Mouse (Mus musculus) liver, adult 2 months (tissue): ENCODE measurements around the gene Bcas2. TPM values are rescaled to one million over a fixed set of nuclear protein-coding genes. Genes with fewer than 3 reads are reported as not detected.

Source experiments
- DNase-seq: peaks from one replicate; pipeline ENCODE4 v3.0.0-alpha.2; 2011; ENCODE audit warnings: low read depth, low spot score; ENCODE audit errors: extremely low read depth
- H3K27ac ChIP-seq: fragments of 200-500 bp; replicated peaks from 2 replicates; pipeline ENCODE4 v1.5.1; 2012; ENCODE audit warnings: low read depth, mild to moderate bottlenecking, control low read depth, inconsistent platforms, low read length; ENCODE audit not compliant: insufficient read depth
- H3K27me3 ChIP-seq: fragments of 200-500 bp; 2 replicates; pipeline ENCODE4 v1.6.1; 2012; ENCODE audit warnings: mild to moderate bottlenecking, moderate library complexity, low read length, inconsistent platforms; ENCODE audit not compliant: control insufficient read depth, insufficient read depth
- H3K36me3 ChIP-seq: fragments of 200-500 bp; 2 replicates; pipeline ENCODE4 v1.6.1; 2012; ENCODE audit warnings: low read length, inconsistent platforms; ENCODE audit not compliant: control insufficient read depth, insufficient read depth
- H3K4me1 ChIP-seq: fragments of 200-500 bp; 2 replicates; pipeline ENCODE4 v1.6.1; 2011; ENCODE audit warnings: low read length; ENCODE audit not compliant: control insufficient read depth, insufficient read depth
- H3K4me3 ChIP-seq: fragments of 200-500 bp; 2 replicates; pipeline ENCODE4 v1.5.1; 2011; ENCODE audit warnings: low read depth, mild to moderate bottlenecking, control low read depth, low read length, moderate library complexity; ENCODE audit not compliant: insufficient read depth
- H3K79me2 ChIP-seq: fragments of 200-500 bp; 2 replicates; pipeline ENCODE4 v1.6.1; 2012; ENCODE audit warnings: inconsistent platforms, mild to moderate bottlenecking, low read length, moderate library complexity; ENCODE audit not compliant: control insufficient read depth, insufficient read depth
- H3K9ac ChIP-seq: fragments of 200-500 bp; 2 replicates; pipeline ENCODE4 v1.6.1; 2012; ENCODE audit warnings: low read depth, mild to moderate bottlenecking, control low read depth, inconsistent platforms, low read length
- CTCF ChIP-seq: fragments of 200-500 bp; IDR thresholded peaks from 2 replicates; pipeline ENCODE4 v1.5.1; 2011; ENCODE audit warnings: low read depth, low read length, control low read depth
- POLR2A ChIP-seq: fragments of 200-500 bp; IDR thresholded peaks from 2 replicates; pipeline ENCODE4 v1.6.1; 2011; ENCODE audit warnings: low read length, control low read depth; ENCODE audit not compliant: insufficient read depth; ENCODE audit errors: extremely low read depth
- WGBS: fragments of 180-500 bp; shearing (Covaris S2); methylation state at CpG from one replicate; pipeline ENCODE4 v1.1.7; 2018; 5-methylcytosine and 5-hydroxymethylcytosine counted together
- polyA plus RNA-seq: library from polyadenylated mRNA; depleted of rRNA; stranded (reverse); fragments of >200 nt; gene quantifications from 2 replicates; pipeline ENCODE4 v1.2.3, GENCODE M21; 2012
- total RNA-seq: library from RNA; depleted of rRNA; stranded (reverse); fragments of >200 nt; gene quantifications from 2 replicates; pipeline ENCODE4 v1.2.3, GENCODE M21; 2014

Bcas2 gene
- total and polyA plus RNA-seq, 2 experiments: 15.9 to 28.3 TPM

DNA sequence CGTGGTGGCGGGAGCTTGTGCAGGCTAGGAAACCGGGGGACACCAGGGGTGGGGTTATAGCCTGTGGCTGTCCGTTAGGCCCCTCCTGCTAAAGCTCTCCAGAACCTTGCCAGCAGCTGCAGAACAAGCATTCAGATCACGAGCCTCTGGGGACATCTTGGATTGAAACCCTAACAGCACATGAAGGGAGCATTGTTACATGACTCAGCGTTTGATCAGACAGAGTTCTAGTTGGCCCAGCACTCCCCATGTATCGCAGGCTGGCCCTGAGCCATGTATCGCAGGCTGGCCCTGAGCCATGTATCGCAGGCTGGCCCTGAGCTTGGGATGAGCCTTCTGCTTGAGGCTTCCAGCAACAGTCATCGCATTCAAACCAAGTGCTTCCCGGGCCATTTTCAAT, 30.2 kb upstream of the Bcas2 start:
- Histone ChIP-seq H3K27me3 (no peaks in the 10 kb centered on the region), H3K36me3 (no peaks in the 10 kb centered on the region), H3K79me2 (no peaks in the 10 kb centered on the region), H3K27ac (no peak overlapping the region), H3K4me1 (no peaks in the 10 kb centered on the region), H3K9ac (no peak overlapping the region), H3K4me3 (no peak overlapping the region)
- DNase-seq: peak; percentile 21
- TF ChIP-seq CTCF (no peak), POLR2A (no peak)
- 74% methylated on average over 11 of the region's 11 CpGs for WGBS

DNA sequence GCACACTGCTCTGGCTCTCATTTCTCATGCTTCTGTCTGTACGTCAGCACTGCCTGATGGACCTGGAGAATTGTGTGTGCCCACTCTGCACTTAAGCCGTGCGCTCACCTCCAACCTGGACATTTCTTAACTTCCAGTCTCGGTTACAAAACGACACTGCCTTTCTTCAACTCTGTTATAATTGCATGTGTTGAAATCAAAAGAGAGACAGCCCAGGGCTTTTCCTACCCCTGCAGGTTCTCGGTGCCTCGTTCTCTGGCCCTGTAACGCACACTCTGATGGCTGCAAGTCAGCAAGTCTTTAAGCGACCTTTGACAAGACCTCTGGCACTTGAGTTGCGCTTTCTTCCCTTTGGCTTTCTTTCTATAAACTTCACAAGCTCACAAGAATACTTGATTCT, 29.1 kb upstream of the Bcas2 start:
- no peaks in the 10 kb centered on the region for H3K4me1 ChIP-seq
- no peaks in the 10 kb centered on the region for H3K79me2 ChIP-seq
- H3K36me3 ChIP-seq: no peaks in the 10 kb centered on the region
- H3K27me3 ChIP-seq: no peaks in the 10 kb centered on the region
- no peak for DNase-seq
- TF ChIP-seq CTCF (no peak), POLR2A (no peak)
- 90% methylated on average over 10 of the region's 10 CpGs for WGBS
- no peak overlapping the region for H3K4me3 ChIP-seq
- no peak overlapping the region for H3K27ac ChIP-seq
- H3K9ac ChIP-seq: no peak overlapping the region

DNA sequence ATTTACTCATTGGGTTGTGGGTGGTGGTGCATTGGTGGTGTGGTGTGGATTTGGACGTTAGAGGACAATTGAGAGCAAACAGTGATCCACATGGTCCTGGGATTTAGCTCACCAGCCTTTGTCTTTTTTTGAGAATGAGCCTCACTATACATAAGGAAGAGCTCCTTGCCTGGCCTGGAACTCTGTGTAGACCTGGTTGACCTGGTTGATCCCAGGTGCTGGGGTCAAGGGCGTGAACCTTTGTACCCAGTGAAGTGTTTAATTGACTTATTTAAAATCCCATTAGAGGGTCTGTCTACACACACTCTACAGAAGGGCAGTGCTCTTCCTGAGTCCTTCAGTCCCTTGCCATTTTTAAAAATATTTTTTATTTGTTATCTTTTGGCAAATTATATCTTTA, 26.1 kb upstream of the Bcas2 start:
- Histone ChIP-seq H3K79me2 (no peaks in the 10 kb centered on the region), H3K27ac (no peak overlapping the region), H3K27me3 (no peaks in the 10 kb centered on the region), H3K4me3 (no peak overlapping the region), H3K36me3 (no peaks in the 10 kb centered on the region), H3K4me1 (no peaks in the 10 kb centered on the region), H3K9ac (no peak overlapping the region)
- DNase-seq: no peak
- no peak for TF ChIP-seq CTCF
- no peak for TF ChIP-seq POLR2A
- WGBS: 78% methylated on average over 2 of the region's 2 CpGs

DNA sequence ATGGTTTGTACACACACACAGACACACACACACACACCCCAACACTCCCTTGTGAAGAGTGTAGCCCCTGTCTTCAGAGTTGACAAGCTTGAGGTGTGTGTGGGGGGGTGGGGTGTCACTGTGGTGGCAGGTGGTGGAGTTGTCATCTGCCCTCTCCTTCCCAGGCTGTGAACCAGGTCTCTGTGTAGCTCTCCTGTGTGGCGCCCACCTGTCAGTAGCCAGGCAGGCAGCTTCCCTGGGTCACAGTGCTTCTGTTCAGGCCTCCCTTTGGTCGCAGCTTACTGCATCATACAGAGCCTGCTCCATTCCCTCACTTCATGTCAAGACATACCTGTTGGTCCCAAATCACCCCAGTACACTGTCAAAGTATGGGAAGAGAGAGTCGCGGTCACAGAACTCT, 25.7 kb upstream of the Bcas2 start:
- no peaks in the 10 kb centered on the region for H3K4me1 ChIP-seq
- no peaks in the 10 kb centered on the region for H3K27me3 ChIP-seq
- TF ChIP-seq POLR2A: no peak
- no peak for TF ChIP-seq CTCF
- H3K9ac ChIP-seq: no peak overlapping the region
- H3K36me3 ChIP-seq: no peaks in the 10 kb centered on the region
- no peaks in the 10 kb centered on the region for H3K79me2 ChIP-seq
- no peak overlapping the region for H3K27ac ChIP-seq
- WGBS: 93% methylated on average over 4 of the region's 4 CpGs
- no peak for DNase-seq
- no peak overlapping the region for H3K4me3 ChIP-seq

DNA sequence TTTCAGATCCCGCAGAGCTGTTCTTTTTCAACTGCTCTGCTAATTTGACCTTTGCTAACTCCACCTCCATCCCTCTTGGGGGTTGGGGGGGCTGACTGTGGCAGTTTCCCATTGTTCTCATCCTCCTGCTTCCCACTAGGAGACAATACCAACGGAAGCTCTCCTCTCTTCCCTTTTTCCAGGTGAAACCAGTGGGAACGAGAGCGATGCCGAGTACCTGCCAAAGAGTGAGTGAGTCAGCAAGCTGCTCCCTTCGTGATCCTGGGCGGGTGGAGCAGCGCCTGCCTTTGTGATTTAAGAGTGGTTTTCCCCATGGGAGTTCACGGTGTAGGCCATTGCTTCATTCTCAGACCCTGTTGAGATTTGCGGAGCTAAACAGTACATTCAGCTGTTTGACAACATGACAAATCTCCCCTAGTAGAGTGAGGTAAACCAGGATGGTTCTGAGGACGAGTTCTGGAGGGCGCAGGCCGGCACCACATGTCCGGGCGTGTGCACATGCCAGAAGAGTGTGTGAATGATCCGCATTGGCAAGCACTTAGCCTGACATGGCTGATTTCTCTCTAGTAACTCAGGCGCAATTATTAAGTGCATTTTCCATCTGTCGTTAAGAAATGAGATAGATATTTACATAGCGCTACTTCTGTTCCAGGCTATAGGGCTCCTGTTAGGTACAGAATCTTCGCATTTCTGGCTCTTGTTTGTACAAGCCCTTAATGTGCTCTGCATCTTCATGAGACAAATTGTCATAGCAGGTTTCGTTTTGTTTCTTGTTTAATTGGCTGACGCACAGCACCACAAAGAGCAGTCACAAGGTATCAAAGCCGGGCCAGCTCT, 24.9 kb upstream of the Bcas2 start:
- Histone ChIP-seq H3K36me3 (no peaks in the 10 kb centered on the region), H3K9ac (no peak overlapping the region), H3K4me1 (no peaks in the 10 kb centered on the region), H3K4me3 (no peak overlapping the region), H3K79me2 (no peaks in the 10 kb centered on the region), H3K27me3 (no peaks in the 10 kb centered on the region), H3K27ac (no peak overlapping the region)
- 83% methylated on average over 23 of the region's 23 CpGs for WGBS
- no peak for DNase-seq
- TF ChIP-seq POLR2A (no peak), CTCF (no peak)

DNA sequence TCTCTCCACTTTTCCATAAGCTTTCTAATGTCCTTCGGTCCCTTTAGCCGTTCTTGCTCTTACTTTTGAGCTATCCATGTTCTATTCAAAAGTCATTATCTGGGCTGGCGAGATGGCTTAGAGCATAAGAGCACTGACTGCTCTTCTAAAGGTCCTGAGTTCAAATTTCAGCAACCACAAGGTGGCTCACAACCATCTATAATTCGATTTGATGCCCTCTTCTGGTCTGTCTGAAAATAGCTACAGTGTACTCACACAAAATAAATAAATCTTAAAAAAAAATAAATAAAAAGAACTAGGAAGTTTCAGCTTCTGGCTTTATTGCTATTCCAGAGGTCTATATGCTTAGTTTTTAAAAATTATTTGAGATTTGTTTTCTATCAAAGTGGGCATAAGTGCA, 23.7 kb upstream of the Bcas2 start:
- Histone ChIP-seq H3K27me3 (no peaks in the 10 kb centered on the region), H3K4me3 (no peak overlapping the region), H3K79me2 (no peaks in the 10 kb centered on the region), H3K4me1 (no peaks in the 10 kb centered on the region), H3K36me3 (no peaks in the 10 kb centered on the region), H3K27ac (no peak overlapping the region), H3K9ac (no peak overlapping the region)
- WGBS: 88% methylated on average over 4 of the region's 4 CpGs
- no peak for TF ChIP-seq CTCF
- TF ChIP-seq POLR2A: no peak
- DNase-seq: no peak
